Mouse (Mus musculus) telencephalon, adult 2 months (tissue): ENCODE data around the gene Ddc.

Source experiments
- DNase-seq: peaks from one replicate; pipeline ENCODE4 v3.0.0-alpha.2; 2011; ENCODE audit warnings: low read depth, low spot score

The Ddc gene

GRCm38 (mm10) chr11:11897645-11898357, at the start of gene Ddc:
Gene Ddc, minus strand, starts transcription at chr11:11898144.
- DNase-seq: no peak

- DNase-seq: no peak
Observed at GRCm38 (mm10) chr11:11945766-11946165, 47.8 kb upstream of the Ddc start.

- DNase-seq: no peak
Observed at GRCm38 (mm10) chr11:11944814-11945213, 46.9 kb upstream of the Ddc start.

GRCm38 (mm10) chr11:11944082-11944349, 46.1 kb upstream of the Ddc start:
- no peak for DNase-seq

- no peak for DNase-seq
Observed at GRCm38 (mm10) chr11:11943240-11944081, 45.5 kb upstream of the Ddc start.

- DNase-seq: no peak
Observed at GRCm38 (mm10) chr11:11942320-11943217, 44.6 kb upstream of the Ddc start.

GRCm38 (mm10) chr11:11940833-11941681, 43.1 kb upstream of the Ddc start:
- no peak for DNase-seq

GRCm38 (mm10) chr11:11939611-11940010, 41.7 kb upstream of the Ddc start:
- no peak for DNase-seq

GRCm38 (mm10) chr11:11938591-11938990, 40.6 kb upstream of the Ddc start:
- no peak for DNase-seq

GRCm38 (mm10) chr11:11937340-11938030, 39.5 kb upstream of the Ddc start:
- DNase-seq: no peak

- DNase-seq: no peak
Observed at GRCm38 (mm10) chr11:11934808-11935207, 36.9 kb upstream of the Ddc start.

GRCm38 (mm10) chr11:11932102-11932789, 34.3 kb upstream of the Ddc start:
- DNase-seq: peak; percentile 65

- DNase-seq: no peak
Observed at GRCm38 (mm10) chr11:11931688-11932087, 33.7 kb upstream of the Ddc start.

- DNase-seq: no peak
Observed at GRCm38 (mm10) chr11:11930527-11930926, 32.6 kb upstream of the Ddc start.

GRCm38 (mm10) chr11:11929059-11929458, 31.1 kb upstream of the Ddc start:
- DNase-seq: no peak

- no peak for DNase-seq
Observed at GRCm38 (mm10) chr11:11928586-11928985, 30.6 kb upstream of the Ddc start.

GRCm38 (mm10) chr11:11923900-11924299, 26.0 kb upstream of the Ddc start:
- no peak for DNase-seq

GRCm38 (mm10) chr11:11923345-11923744, 25.4 kb upstream of the Ddc start:
- DNase-seq: no peak

- no peak for DNase-seq
Observed at GRCm38 (mm10) chr11:11922106-11922505, 24.2 kb upstream of the Ddc start.
